Comparison of ENCODE assay signal across 7 mouse cellular contexts in genomic region chr7:101421529-101421928, GRCm38 (mm10). TPM values are rescaled to one million over a fixed set of nuclear protein-coding genes. Genes with fewer than 3 reads are reported as not detected.
DNase-seq lines count a peak whose midpoint lies in the region; ATAC-seq and TF ChIP-seq lines count a peak whose summit lies in the region.

Pde2a (plus strand) TSS chr7:101421691.

- no peaks in the 10 kb centered on the region for H3K27me3 ChIP-seq in thymus, adult 2 months (ENCODE audit: control insufficient read depth, insufficient read depth, low read length)
- H3K27me3 ChIP-seq in forebrain, embryonic 14.5 days (replicated peaks; ENCODE audit: control insufficient read depth, insufficient read depth, low read length) = 0 out of 2 replicates have a peak, but pooled peaks cover 3% of the 10 kb centered on the region
- peaks cover 50% of the 10 kb centered on the region for H3K27me3 ChIP-seq in hindbrain, embryonic 10.5 days (ENCODE audit: insufficient read depth, poor library complexity, severe bottlenecking)
- peaks cover 36% of the 10 kb centered on the region for H3K27me3 ChIP-seq in neural tube, embryonic 15.5 days (replicated peaks)

- no peaks in the 10 kb centered on the region for H3K4me1 ChIP-seq in thymus, adult 2 months (replicated peaks; ENCODE audit: control insufficient read depth, insufficient read depth, low read length)
- peaks cover 9% of the 10 kb centered on the region; the same call in 1 of the 2 replicates for H3K4me1 ChIP-seq in forebrain, embryonic 14.5 days (ENCODE audit: control insufficient read depth, insufficient read depth, low read length)
- peaks cover 20% of the 10 kb centered on the region for H3K4me1 ChIP-seq in hindbrain, embryonic 10.5 days (replicated peaks)
- peaks cover 38% of the 10 kb centered on the region for H3K4me1 ChIP-seq in neural tube, embryonic 15.5 days

- 33% methylated on average over 6 of the region's 6 CpGs for WGBS in thymus, adult 2 months
- WGBS in forebrain, embryonic 14.5 days = 4% methylated on average over 6 of the region's 6 CpGs
- WGBS in hindbrain, embryonic 10.5 days = 17% methylated on average over 6 of the region's 6 CpGs
- WGBS in neural tube, embryonic 15.5 days = 8% methylated on average over 6 of the region's 6 CpGs

- peak within 1 kb of the TSS; percentile 46 for H3K4me2 ChIP-seq in forebrain, embryonic 14.5 days (ENCODE audit: low read length)
- H3K4me2 ChIP-seq in neural tube, embryonic 15.5 days = peak within 1 kb of the TSS; percentile 55

- no peak for DNase-seq in thymus, adult 2 months
- no peak for DNase-seq in thymus, postnatal 10 days (ENCODE audit: low spot score in 2 of 2)
- DNase-seq in forebrain, embryonic 14.5 days (ENCODE audit: low spot score) = peak; percentile 80
- peak; percentile 15 for DNase-seq in hindbrain, embryonic 10.5 days (ENCODE audit: low spot score)
- peak; percentile 80 to 94 for DNase-seq in left cerebral cortex, postnatal 25 days (ENCODE audit: low spot score in 2 of 2)
- no peak for DNase-seq in urinary bladder, postnatal 10 days (ENCODE audit: low spot score)

- intact Hi-C loops in left cerebral cortex, postnatal 25 days (cut with DNase I) = no loop called here

- no peak within 1 kb of the TSS for H3K4me3 ChIP-seq in thymus, adult 2 months (ENCODE audit: control insufficient read depth, insufficient read depth, low read length)
- H3K4me3 ChIP-seq in forebrain, embryonic 14.5 days (ENCODE audit: low read depth, low read length) = peak within 1 kb of the TSS; percentile 28
- H3K4me3 ChIP-seq in hindbrain, embryonic 10.5 days = peak within 1 kb of the TSS; percentile 26
- peak within 1 kb of the TSS; percentile 34 for H3K4me3 ChIP-seq in neural tube, embryonic 15.5 days (replicated peaks)

- no peak for TF ChIP-seq POLR2A in thymus, adult 2 months (IDR thresholded peaks at IDR 0.05; ENCODE audit: control insufficient read depth, extremely low read depth, insufficient read depth, low read length, poor library complexity)

- H3K27ac ChIP-seq in thymus, adult 2 months (ENCODE audit: control insufficient read depth, insufficient read depth, low read length) = no peak within 1 kb of the TSS
- H3K27ac ChIP-seq in forebrain, embryonic 14.5 days (ENCODE audit: low read depth, low read length) = peak within 1 kb of the TSS; percentile 68
- H3K27ac ChIP-seq in hindbrain, embryonic 10.5 days = peak within 1 kb of the TSS; percentile 35; the same call in 1 of the 2 replicates
- 0 out of 2 replicates have a peak within 1 kb of the TSS, but pooled peaks have one; percentile 7 for H3K27ac ChIP-seq in neural tube, embryonic 15.5 days (replicated peaks)

- ATAC-seq in forebrain, embryonic 14.5 days = peak; percentile 77
- ATAC-seq in neural tube, embryonic 15.5 days (ENCODE audit: low FRiP score) = peak; percentile 79

- no peaks in the 10 kb centered on the region for H3K9me3 ChIP-seq in forebrain, embryonic 14.5 days (replicated peaks; ENCODE audit: control insufficient read depth, low read length)
- no peaks in the 10 kb centered on the region for H3K9me3 ChIP-seq in hindbrain, embryonic 10.5 days
- H3K9me3 ChIP-seq in neural tube, embryonic 15.5 days (replicated peaks) = no peaks in the 10 kb centered on the region

- H3K9ac ChIP-seq in forebrain, embryonic 14.5 days (ENCODE audit: low read length) = peak within 1 kb of the TSS; percentile 45
- peak within 1 kb of the TSS; percentile 17; the same call in 1 of the 2 replicates for H3K9ac ChIP-seq in neural tube, embryonic 15.5 days (replicated peaks)

- no peaks in the 10 kb centered on the region for H3K36me3 ChIP-seq in thymus, adult 2 months (ENCODE audit: control insufficient read depth, insufficient read depth, low read length)
- no peaks in the 10 kb centered on the region for H3K36me3 ChIP-seq in forebrain, embryonic 14.5 days (ENCODE audit: control insufficient read depth, insufficient read depth, low read length)
- H3K36me3 ChIP-seq in hindbrain, embryonic 10.5 days = no peaks in the 10 kb centered on the region
- H3K36me3 ChIP-seq in neural tube, embryonic 15.5 days = no peaks in the 10 kb centered on the region

- TF ChIP-seq CTCF in thymus, adult 2 months (IDR thresholded peaks at IDR 0.05; ENCODE audit: borderline replicate concordance, control insufficient read depth, extremely low read depth, insufficient read depth, low read length, poor library complexity) = no peak

RNA-seq across cellular contexts. Expression of gene Pde2a, which starts in this region (rescaled TPM):
- 8.2 and 12.0 TPM in 2 replicates for polyA plus RNA-seq in thymus, adult 2 months (2012; rRNA removed)
- 27.0 and 34.7 TPM in 2 replicates for polyA plus RNA-seq in forebrain, embryonic 14.5 days (2014; fragmentation: Nextera tagmentation; extraction: Ambion mirVana)
- 18.3 and 30.3 TPM in 2 replicates for polyA plus RNA-seq in hindbrain, embryonic 10.5 days (2016; fragmentation: Nextera tagmentation; extraction: Ambion mirVana)
- 100 to 1,000 TPM; 377 to 383 TPM for total RNA-seq in left cerebral cortex, postnatal 25 days (2021)
- polyA plus RNA-seq in neural tube, embryonic 15.5 days (2015; fragmentation: Nextera tagmentation; extraction: Ambion mirVana) = 27.9 and 28.5 TPM in 2 replicates

Comparison
In these comparisons a context has a peak if more than half of its experiments do, and no peak if none do; other contexts are left out.
1. DNase-seq: peak in forebrain, embryonic 14.5 days (single experiment), hindbrain, embryonic 10.5 days (single experiment) and left cerebral cortex, postnatal 25 days (2 of 2); none in thymus, adult 2 months (single experiment), thymus, postnatal 10 days (0 of 2) and urinary bladder, postnatal 10 days (single experiment).